Mouse (Mus musculus): ENCODE results near the gene Suox.
"Not testable (repeated sequence)": the region's sequence is repeated elsewhere in the genome, so short reads cannot be mapped to it uniquely, and the experiment has no call there.

The Suox gene

GRCm38 (mm10) chr10:128626311-128627310 is 47.3 kb downstream of the Suox start, which contains the start of gene Rps26:
Gene Rps26, minus strand, starts transcription at chr10:128626747.
- peak; percentile 69 to 83 for DNase-seq (ENCODE audit: low spot score in 2 of 2)

GRCm38 (mm10) chr10:128625287-128625894 is 48.5 kb downstream of the Suox start:
- DNase-seq (ENCODE audit: low spot score in 2 of 2), result no peak

GRCm38 (mm10) chr10:128623106-128623613 is 50.7 kb downstream of the Suox start:
- not testable (repeated sequence) for DNase-seq (ENCODE audit: low spot score in 2 of 2)

GRCm38 (mm10) chr10:128622702-128623101 is 51.2 kb downstream of the Suox start:
- no peak for DNase-seq (ENCODE audit: low spot score in 2 of 2)

GRCm38 (mm10) chr10:128621986-128622520 is 51.8 kb downstream of the Suox start:
- DNase-seq (ENCODE audit: low spot score in 2 of 2), result no peak

- DNase-seq (ENCODE audit: low spot score in 2 of 2), result no peak
Measured at GRCm38 (mm10) chr10:128620241-128620640, 53.6 kb downstream of the Suox start.
